Mouse (Mus musculus) thymus, adult 2 months (tissue): Measurements from ENCODE around the gene Adcy6.

Experiments
- CTCF ChIP-seq: fragments of 200-500 bp; IDR thresholded peaks from 2 replicates; pipeline ENCODE4 v1.5.1; 2012; ENCODE audit warnings: mild to moderate bottlenecking, control low read depth, low read length, moderate library complexity, borderline replicate concordance; ENCODE audit not compliant: control insufficient read depth, poor library complexity, insufficient read depth; ENCODE audit errors: extremely low read depth
- POLR2A ChIP-seq: fragments of 200-500 bp; IDR thresholded peaks from 2 replicates; pipeline ENCODE4 v1.6.1; 2012; ENCODE audit warnings: mild to moderate bottlenecking, low read length, control low read depth, moderate library complexity; ENCODE audit not compliant: control insufficient read depth, poor library complexity, insufficient read depth; ENCODE audit errors: extremely low read depth

DNA sequence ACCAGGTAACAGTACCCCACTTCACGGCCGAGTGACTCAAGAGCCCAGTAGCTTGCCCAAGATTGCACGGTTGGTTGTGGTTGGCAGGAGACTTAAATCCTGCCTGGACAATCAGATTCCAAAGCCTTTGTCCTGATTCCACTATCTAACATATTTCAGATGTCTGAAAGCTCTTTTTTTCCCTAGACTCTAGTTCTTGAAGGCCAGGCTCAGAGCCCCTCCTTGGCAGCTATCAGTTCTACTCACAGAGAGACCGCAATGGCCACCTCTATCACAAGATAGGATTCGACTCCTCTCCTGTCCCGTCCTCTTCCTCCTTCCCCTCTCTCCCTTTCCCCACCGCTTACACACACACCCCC, 8.1 kb downstream of the Adcy6 start:
- TF ChIP-seq POLR2A (no peak), CTCF (no peak)
